Mouse (Mus musculus) adrenal gland, postnatal 0 days (tissue): Measurements from ENCODE around the gene Amd1. TPM values are rescaled to one million over a fixed set of nuclear protein-coding genes. Genes with fewer than 3 reads are reported as not detected.

ENCODE experiments used
- polyA plus RNA-seq: library from polyadenylated mRNA; unstranded; fragments of >200 nt; fragmentation: Nextera tagmentation; extraction: Ambion mirVana; gene quantifications from 2 replicates; pipeline ENCODE4 v1.2.1, GENCODE M21; 2015

The Amd1 gene
- 22.1 and 36.8 TPM in 2 replicates for polyA plus RNA-seq

DNA sequence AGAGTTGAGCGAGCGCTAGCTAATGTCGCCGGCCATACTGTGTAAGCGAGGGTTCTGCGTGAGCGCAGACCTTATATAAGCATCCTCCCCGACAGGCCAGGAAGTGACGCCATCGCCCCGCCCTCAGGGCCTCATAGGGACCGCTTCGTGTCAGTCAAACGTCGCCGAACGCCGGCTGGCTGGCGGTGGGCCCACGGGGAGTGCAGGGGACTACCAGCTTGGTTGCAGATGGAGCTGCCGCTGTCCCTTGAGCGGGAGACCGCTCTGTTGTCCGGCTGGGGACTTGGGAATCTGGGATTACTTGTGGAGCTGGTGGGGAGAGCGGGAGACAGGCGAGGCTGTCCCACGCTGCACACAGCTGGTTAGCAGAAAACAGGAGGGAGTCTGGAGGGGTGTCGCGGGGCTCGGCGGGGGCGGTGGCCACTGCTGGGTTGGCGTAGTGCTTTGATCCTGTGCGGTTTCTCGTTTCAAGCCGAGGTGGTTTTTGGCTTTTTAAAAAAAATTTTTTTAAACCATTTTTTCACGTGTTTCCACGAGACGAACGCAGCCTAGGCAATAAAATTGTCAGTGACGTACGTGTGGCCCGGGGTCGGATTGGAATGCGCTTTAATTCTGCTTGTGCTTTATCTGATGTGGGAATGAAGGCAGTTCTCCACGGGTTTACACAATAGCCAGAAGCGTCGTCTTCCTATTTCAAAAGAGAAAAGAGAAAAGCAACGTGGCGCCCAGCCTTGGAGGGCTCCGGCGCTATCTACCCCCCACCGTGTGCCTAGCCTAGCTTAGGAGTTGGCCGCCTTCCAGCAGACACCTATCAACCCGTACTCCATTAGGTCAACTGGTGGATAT lies at the start of gene Amd1:
Gene Amd1, minus strand, starts transcription at position 47 of the 846 bp plus-strand sequence.

GRCm38 (mm10) chr10:40339351-40339964 lies 37.5 kb upstream of the Amd1 start, which contains the start of gene Cdk19:
TSS of gene Cdk19 (plus strand) at chr10:40339564.

DNA sequence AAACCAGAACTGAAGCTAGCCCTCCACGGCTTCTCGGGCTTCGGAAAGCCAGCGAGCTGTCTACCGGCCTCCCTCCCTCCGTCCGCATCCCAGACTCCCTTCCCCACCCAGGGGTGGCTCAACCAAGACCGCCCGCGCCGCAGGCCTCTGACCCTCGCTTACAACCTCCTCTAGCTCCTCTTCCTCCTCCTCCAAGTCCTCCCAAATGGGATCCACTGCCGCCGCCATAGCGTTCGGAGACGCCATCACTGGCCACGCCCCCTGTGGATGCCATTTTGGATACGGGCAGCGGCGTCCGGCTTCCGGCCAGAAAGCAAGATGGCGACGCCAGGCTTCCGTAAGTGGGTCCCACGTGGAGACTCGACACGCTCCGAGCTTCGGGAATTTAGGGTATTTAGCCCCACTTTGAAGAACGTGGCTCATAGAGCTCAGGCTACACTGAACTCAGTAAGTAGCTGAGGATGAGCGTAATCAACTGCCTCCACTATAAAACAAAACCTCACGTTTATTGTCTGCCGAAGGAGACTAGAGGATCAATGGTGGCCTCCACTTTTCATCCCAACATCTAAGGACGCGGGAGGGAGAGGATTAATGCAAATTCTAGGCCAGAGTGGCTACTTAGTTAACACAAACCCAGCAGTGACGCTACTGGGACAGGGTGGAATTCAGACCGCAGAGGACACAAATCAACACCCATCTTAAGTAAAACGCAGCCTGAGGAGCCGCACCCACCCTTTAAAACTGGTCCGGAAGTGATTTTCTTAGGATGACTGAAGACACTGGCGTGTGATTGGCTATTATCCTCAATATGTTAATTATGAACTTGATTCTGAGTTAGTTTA lies 44.4 kb downstream of the Amd1 start, which contains the start of gene Gtf3c6:
Gene Gtf3c6, minus strand, starts transcription at position 695 of the 842 bp plus-strand sequence.

GRCm38 (mm10) chr10:40246374-40247165 lies 55.4 kb downstream of the Amd1 start, which contains the start of gene Rpf2:
TSS of gene Rpf2 (minus strand) at chr10:40247036.

Other genes starting within 250 kb of the Amd1 start
- 6.0 and 7.9 TPM in 2 replicates for gene Slc16a10, start 159.9 kb downstream of the Amd1 start, polyA plus RNA-seq
- gene Rpf2, start 55.1 kb downstream of the Amd1 start, polyA plus RNA-seq, result 62.1 and 63.0 TPM in 2 replicates
- 72.1 and 81.5 TPM in 2 replicates for gene Gtf3c6, start 44.1 kb downstream of the Amd1 start, polyA plus RNA-seq
- 4.4 and 5.3 TPM in 2 replicates for gene Cdk19, start 37.4 kb upstream of the Amd1 start, polyA plus RNA-seq